Mouse (Mus musculus) brain, adult 2 months (tissue): ENCODE data around the gene Sema3g.

Source experiments
- DNase-seq: peaks from one replicate; pipeline ENCODE4 v3.0.0; 2011; ENCODE audit warnings: low read depth, low spot score

Sema3g gene

GRCm38 (mm10) chr14:31272164-31272563 lies 54.5 kb downstream of the Sema3g start:
- DNase-seq: peak; percentile 85
